Mouse (Mus musculus) myocyte (in vitro differentiated cells): ENCODE data around the gene Pde7b.

Experiments used
- E2F4 ChIP-seq: IDR thresholded peaks from one replicate; pipeline ENCODE4 v1.6.1; 2011; ENCODE audit warnings: mild to moderate bottlenecking, control low read depth, moderate library complexity; ENCODE audit not compliant: insufficient read depth
- MYOD1 ChIP-seq, 3 experiments: IDR thresholded peaks; one replicate each; pipeline ENCODE4 v1.6.1; 2011; ENCODE audit warnings: control low read depth in 2 of 3, low read depth in 2 of 3, mild to moderate bottlenecking in 2 of 3, moderate library complexity in 1 of 3; ENCODE audit not compliant: insufficient read length in 2 of 3, control insufficient read depth in 1 of 3
- USF1 ChIP-seq: IDR thresholded peaks from one replicate; pipeline ENCODE4 v1.6.1; 2011; ENCODE audit warnings: low read depth, mild to moderate bottlenecking, control low read depth, moderate library complexity

DNA sequence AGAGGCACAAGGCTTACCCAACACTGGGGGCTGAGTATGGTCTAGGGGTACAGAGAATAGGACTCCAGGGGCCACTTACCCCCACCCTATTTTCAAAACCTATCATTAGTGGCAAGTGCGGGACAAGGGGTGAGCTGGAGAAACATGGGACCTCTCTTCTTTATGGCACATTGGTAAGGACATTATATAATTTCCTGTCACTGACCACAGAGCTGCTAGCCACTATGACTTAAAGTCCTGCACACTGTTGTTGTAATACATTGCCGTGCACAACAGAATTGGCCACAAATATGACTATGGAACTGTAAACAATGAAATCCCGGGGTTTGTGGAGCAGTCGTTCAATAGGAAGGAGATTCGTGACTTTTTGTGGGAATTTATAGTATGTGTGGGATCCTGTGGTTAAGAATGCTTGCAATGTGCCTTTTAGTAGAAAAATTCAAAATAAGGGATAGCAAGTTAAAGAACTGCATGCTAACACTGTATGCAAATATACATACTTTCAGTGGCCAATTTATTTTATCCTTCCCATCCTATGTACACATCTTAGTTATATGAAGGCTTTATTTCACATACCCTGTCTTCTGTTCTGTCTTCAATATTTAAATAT is 25.9 kb upstream of the Pde7b start:
- TF ChIP-seq USF1 (no peak), MYOD1 (IDR thresholded peaks at IDR 0.05; ENCODE audit: control insufficient read depth in 1 of 3, insufficient read length in 2 of 3, low read depth in 2 of 3) (no peak), E2F4 (no peak)
